Mouse (Mus musculus) forebrain, embryonic 15.5 days (tissue): ENCODE results near the gene Cd109. TPM values are rescaled to one million over a fixed set of nuclear protein-coding genes. Genes with fewer than 3 reads are reported as not detected.

Source experiments
- ATAC-seq: fragments of 200-750 bp; cut with Nextera tagmentation; replicated peaks from 2 replicates; pipeline ENCODE4 v1.8.0; 2017; ENCODE audit warnings: mild to moderate bottlenecking, moderate TSS enrichment, moderate library complexity
- H3K27ac ChIP-seq: fragments of 300-500 bp; sonication (generic); replicated peaks from 2 replicates; pipeline ENCODE4 v1.5.1; 2015; ENCODE audit warnings: mild to moderate bottlenecking, inconsistent platforms
- H3K27me3 ChIP-seq: fragments of 300-500 bp; sonication (generic); 2 replicates; pipeline ENCODE4 v1.6.1; 2015; ENCODE audit warnings: inconsistent platforms
- H3K36me3 ChIP-seq: fragments of 300-500 bp; sonication (generic); 2 replicates; pipeline ENCODE4 v1.6.1; 2015; ENCODE audit warnings: mild to moderate bottlenecking, inconsistent platforms
- H3K4me1 ChIP-seq: fragments of 300-500 bp; sonication (generic); 2 replicates; pipeline ENCODE4 v1.6.1; 2015; ENCODE audit warnings: inconsistent platforms
- H3K4me2 ChIP-seq: fragments of 300-500 bp; sonication (generic); replicated peaks from 2 replicates; pipeline ENCODE4 v1.6.1; 2015; ENCODE audit warnings: mild to moderate bottlenecking, inconsistent platforms
- H3K4me3 ChIP-seq: fragments of 300-500 bp; sonication (generic); 2 replicates; pipeline ENCODE4 v1.5.1; 2015; ENCODE audit warnings: mild to moderate bottlenecking, inconsistent platforms
- H3K9ac ChIP-seq: fragments of 300-500 bp; sonication (generic); replicated peaks from 2 replicates; pipeline ENCODE4 v1.6.1; 2015; ENCODE audit warnings: mild to moderate bottlenecking, inconsistent platforms
- H3K9me3 ChIP-seq: fragments of 300-500 bp; sonication (generic); 2 replicates; pipeline ENCODE4 v1.6.1; 2016; ENCODE audit warnings: inconsistent platforms
- WGBS: fragments of 180-500 bp; shearing (Covaris S2); methylation state at CpG from one replicate; pipeline ENCODE4 v1.1.7; 2015; ENCODE audit warnings: mixed read lengths; 5-methylcytosine and 5-hydroxymethylcytosine counted together
- polyA plus RNA-seq: library from polyadenylated mRNA; unstranded; fragments of >200 nt; fragmentation: Nextera tagmentation; extraction: Ambion mirVana; gene quantifications from 2 replicates; pipeline ENCODE4 v1.2.1, GENCODE M21; 2015

Gene Cd109
- polyA plus RNA-seq, 1 experiment from 2014 or later: 1.1 TPM

- Histone ChIP-seq H3K36me3 (no peaks in the 10 kb centered on the region), H3K4me3 (no peak overlapping the region), H3K4me1 (no peaks in the 10 kb centered on the region), H3K27me3 (no peaks in the 10 kb centered on the region), H3K9ac (no peak overlapping the region), H3K4me2 (no peak overlapping the region), H3K27ac (no peak overlapping the region), H3K9me3 (no peaks in the 10 kb centered on the region)
- no peak for ATAC-seq
Measured at GRCm38 (mm10) chr9:78649398-78649797, 34.1 kb downstream of the Cd109 start.

GRCm38 (mm10) chr9:78657564-78657963 is 42.2 kb downstream of the Cd109 start:
- ATAC-seq: no peak
- no peak overlapping the region for H3K4me3 ChIP-seq
- no peak overlapping the region for H3K9ac ChIP-seq
- H3K4me1 ChIP-seq: no peaks in the 10 kb centered on the region
- H3K9me3 ChIP-seq: no peaks in the 10 kb centered on the region
- H3K36me3 ChIP-seq: no peaks in the 10 kb centered on the region
- WGBS: 88% methylated on average over 5 of the region's 5 CpGs
- H3K27ac ChIP-seq: no peak overlapping the region
- no peaks in the 10 kb centered on the region for H3K27me3 ChIP-seq
- no peak overlapping the region for H3K4me2 ChIP-seq

GRCm38 (mm10) chr9:78671446-78671985 is 56.2 kb downstream of the Cd109 start:
- ATAC-seq: no peak

GRCm38 (mm10) chr9:78700691-78701090 is 85.3 kb downstream of the Cd109 start:
- Histone ChIP-seq H3K9me3 (no peaks in the 10 kb centered on the region), H3K4me1 (no peaks in the 10 kb centered on the region), H3K36me3 (no peaks in the 10 kb centered on the region), H3K4me2 (no peak overlapping the region), H3K9ac (no peak overlapping the region), H3K27me3 (no peaks in the 10 kb centered on the region), H3K27ac (no peak overlapping the region), H3K4me3 (no peak overlapping the region)
- 0% methylated on average over 1 of the region's 1 CpGs for WGBS
- no peak for ATAC-seq

More at GRCm38 (mm10) chr9:78671446-78671985, 56.2 kb downstream of the Cd109 start:
- Histone ChIP-seq H3K27me3 (no peaks in the 10 kb centered on the region), H3K4me3 (no peak overlapping the region), H3K27ac (no peak overlapping the region), H3K9ac (no peak overlapping the region), H3K4me1 (no peaks in the 10 kb centered on the region), H3K36me3 (no peaks in the 10 kb centered on the region), H3K4me2 (no peak overlapping the region), H3K9me3 (no peaks in the 10 kb centered on the region)
- WGBS: 89% methylated on average over 13 of the region's 13 CpGs

GRCm38 (mm10) chr9:78702509-78703239 is 87.3 kb downstream of the Cd109 start:
- 93% methylated on average over 12 of the region's 12 CpGs for WGBS

GRCm38 (mm10) chr9:78720888-78721798 is 105.8 kb downstream of the Cd109 start:
- 70% methylated on average over 6 of the region's 6 CpGs for WGBS
- no peak for ATAC-seq
- H3K27ac ChIP-seq: no peak overlapping the region

More at GRCm38 (mm10) chr9:78702509-78703239, 87.3 kb downstream of the Cd109 start:
- H3K4me2 ChIP-seq: no peak overlapping the region
- H3K9me3 ChIP-seq: 0 out of 2 replicates have a peak, but pooled peaks cover 6% of the 10 kb centered on the region
- H3K4me3 ChIP-seq: no peak overlapping the region
- no peaks in the 10 kb centered on the region for H3K27me3 ChIP-seq
- no peak for ATAC-seq
- no peak overlapping the region for H3K9ac ChIP-seq
- no peak overlapping the region for H3K27ac ChIP-seq
- no peaks in the 10 kb centered on the region for H3K4me1 ChIP-seq
- no peaks in the 10 kb centered on the region for H3K36me3 ChIP-seq

GRCm38 (mm10) chr9:78731931-78732330 is 116.6 kb downstream of the Cd109 start:
- Histone ChIP-seq H3K4me2 (no peak overlapping the region), H3K4me3 (no peak overlapping the region), H3K27me3 (no peaks in the 10 kb centered on the region), H3K9ac (no peak overlapping the region), H3K36me3 (no peaks in the 10 kb centered on the region), H3K4me1 (no peaks in the 10 kb centered on the region), H3K9me3 (no peaks in the 10 kb centered on the region), H3K27ac (no peak overlapping the region)
- no peak for ATAC-seq
- WGBS: 73% methylated on average over 6 of the region's 6 CpGs

More at GRCm38 (mm10) chr9:78720888-78721798, 105.8 kb downstream of the Cd109 start:
- Histone ChIP-seq H3K4me1 (no peaks in the 10 kb centered on the region), H3K4me3 (no peak overlapping the region), H3K36me3 (no peaks in the 10 kb centered on the region), H3K27me3 (no peaks in the 10 kb centered on the region), H3K4me2 (no peak overlapping the region), H3K9ac (no peak overlapping the region), H3K9me3 (no peaks in the 10 kb centered on the region)

GRCm38 (mm10) chr9:78735519-78735918 is 120.2 kb downstream of the Cd109 start:
- no peak for ATAC-seq
- Histone ChIP-seq H3K4me3 (no peak overlapping the region), H3K36me3 (no peaks in the 10 kb centered on the region), H3K9ac (no peak overlapping the region), H3K27me3 (no peaks in the 10 kb centered on the region), H3K4me1 (no peaks in the 10 kb centered on the region), H3K9me3 (no peaks in the 10 kb centered on the region), H3K27ac (no peak overlapping the region), H3K4me2 (no peak overlapping the region)
- WGBS: 79% methylated on average over 3 of the region's 3 CpGs

- ATAC-seq: 0 out of 2 replicates have a peak, but pooled peaks have one; percentile 26
- Histone ChIP-seq H3K27ac (no peak overlapping the region), H3K9ac (no peak overlapping the region), H3K4me2 (no peak overlapping the region), H3K4me1 (0 out of 2 replicates have a peak, but pooled peaks cover 2% of the 10 kb centered on the region), H3K27me3 (no peaks in the 10 kb centered on the region), H3K36me3 (no peaks in the 10 kb centered on the region), H3K9me3 (no peaks in the 10 kb centered on the region), H3K4me3 (no peak overlapping the region)
- WGBS: under 1% methylated on average over 3 of the region's 3 CpGs
Measured at GRCm38 (mm10) chr9:78742012-78742411, 126.7 kb downstream of the Cd109 start.

GRCm38 (mm10) chr9:78750246-78750645 is 134.9 kb downstream of the Cd109 start:
- Histone ChIP-seq H3K27me3 (no peaks in the 10 kb centered on the region), H3K27ac (no peak overlapping the region), H3K4me1 (no peaks in the 10 kb centered on the region), H3K36me3 (no peaks in the 10 kb centered on the region), H3K9me3 (no peaks in the 10 kb centered on the region), H3K9ac (no peak overlapping the region), H3K4me2 (no peak overlapping the region), H3K4me3 (no peak overlapping the region)
- ATAC-seq: no peak
- 77% methylated on average over 3 of the region's 3 CpGs for WGBS
